Mouse (Mus musculus) limb, embryonic 15.5 days (tissue): ENCODE results near the gene Serpina9. TPM values are rescaled to one million over a fixed set of nuclear protein-coding genes. Genes with fewer than 3 reads are reported as not detected.

Experiments used
- ATAC-seq: fragments of 200-750 bp; cut with Nextera tagmentation; 2 replicates; pipeline ENCODE4 v1.8.0; 2017; ENCODE audit warnings: low read depth, moderate TSS enrichment; ENCODE audit not compliant: insufficient number of reproducible peaks, low FRiP score, low TSS enrichment
- H3K27ac ChIP-seq: fragments of 300-500 bp; sonication (generic); 2 replicates; pipeline ENCODE4 v1.5.1; 2015; ENCODE audit warnings: moderate library complexity, mild to moderate bottlenecking, inconsistent platforms
- H3K27me3 ChIP-seq: fragments of 300-500 bp; sonication (generic); 2 replicates; pipeline ENCODE4 v1.6.1; 2015; ENCODE audit warnings: inconsistent platforms
- H3K36me3 ChIP-seq: fragments of 300-500 bp; sonication (generic); 2 replicates; pipeline ENCODE4 v1.6.1; 2015; ENCODE audit warnings: inconsistent platforms
- H3K4me1 ChIP-seq: fragments of 300-500 bp; sonication (generic); 2 replicates; pipeline ENCODE4 v1.6.1; 2015; ENCODE audit warnings: inconsistent platforms
- H3K4me2 ChIP-seq: fragments of 300-500 bp; sonication (generic); 2 replicates; pipeline ENCODE4 v1.6.1; 2015; ENCODE audit warnings: mild to moderate bottlenecking, inconsistent platforms
- H3K4me3 ChIP-seq: fragments of 300-500 bp; sonication (generic); 2 replicates; pipeline ENCODE4 v1.5.1; 2015; ENCODE audit warnings: mild to moderate bottlenecking, inconsistent platforms
- H3K9ac ChIP-seq: fragments of 300-500 bp; sonication (generic); 2 replicates; pipeline ENCODE4 v1.6.1; 2015; ENCODE audit warnings: inconsistent platforms
- H3K9me3 ChIP-seq: fragments of 300-500 bp; sonication (generic); 2 replicates; pipeline ENCODE4 v1.6.1; 2016; ENCODE audit warnings: inconsistent platforms
- WGBS: fragments of 180-500 bp; shearing (Covaris S2); methylation state at CpG from one replicate; pipeline ENCODE4 v1.1.7; 2015; 5-methylcytosine and 5-hydroxymethylcytosine counted together
- polyA plus RNA-seq: library from polyadenylated mRNA; unstranded; fragments of >200 nt; fragmentation: Nextera tagmentation; extraction: Ambion mirVana; gene quantifications from 2 replicates; pipeline ENCODE4 v1.2.1, GENCODE M21; 2015

Serpina9 gene
- polyA plus RNA-seq, result 0.24 and 0.51 TPM in 2 replicates

- no peak within 1 kb of the TSS for H3K4me2 ChIP-seq
- ATAC-seq, result no peak
- WGBS, result 72% methylated on average over 6 of the region's 6 CpGs
These were observed at the start of gene Serpina9 for GRCm38 (mm10) chr12:104013620-104014019. Gene Serpina9 (minus strand): TSS chr12:104013755.

DNA sequence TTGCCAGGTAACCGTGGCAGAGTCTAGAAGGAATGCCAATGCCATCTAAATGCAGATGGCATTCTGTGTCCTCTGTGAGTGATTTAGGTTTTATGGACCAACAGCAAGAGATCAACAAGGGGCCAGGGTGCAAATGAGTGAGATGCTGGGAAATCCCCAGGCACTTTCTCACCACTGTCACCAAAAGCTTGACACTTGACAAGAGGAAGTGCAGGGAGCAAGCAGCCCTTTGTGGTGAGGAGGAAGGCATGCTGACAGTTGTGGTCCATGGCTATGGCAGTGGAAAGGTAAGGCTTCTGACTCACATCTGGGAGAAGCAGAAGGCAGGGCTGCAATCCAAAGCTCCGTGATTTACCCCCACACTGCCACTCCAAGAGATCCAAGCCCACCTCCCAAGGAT is 48.3 kb upstream of the Serpina9 start:
- no peak overlapping the region for H3K4me3 ChIP-seq
- no peak overlapping the region for H3K27ac ChIP-seq
- H3K9ac ChIP-seq, result no peak overlapping the region
- no peak for ATAC-seq
- no peaks in the 10 kb centered on the region for H3K36me3 ChIP-seq
- H3K4me1 ChIP-seq, result peaks cover 6% of the 10 kb centered on the region; the same call in 1 of the 2 replicates
- H3K4me2 ChIP-seq, result no peak overlapping the region
- no peaks in the 10 kb centered on the region for H3K9me3 ChIP-seq
- no peaks in the 10 kb centered on the region for H3K27me3 ChIP-seq
- WGBS, result 41% methylated on average over 2 of the region's 2 CpGs

More at GRCm38 (mm10) chr12:104013620-104014019, at the start of gene Serpina9:
- Histone ChIP-seq H3K36me3 (no peaks in the 10 kb centered on the region), H3K4me3 (no peak within 1 kb of the TSS), H3K27ac (no peak within 1 kb of the TSS), H3K9me3 (no peaks in the 10 kb centered on the region), H3K4me1 (no peaks in the 10 kb centered on the region), H3K27me3 (no peaks in the 10 kb centered on the region), H3K9ac (no peak within 1 kb of the TSS)

DNA sequence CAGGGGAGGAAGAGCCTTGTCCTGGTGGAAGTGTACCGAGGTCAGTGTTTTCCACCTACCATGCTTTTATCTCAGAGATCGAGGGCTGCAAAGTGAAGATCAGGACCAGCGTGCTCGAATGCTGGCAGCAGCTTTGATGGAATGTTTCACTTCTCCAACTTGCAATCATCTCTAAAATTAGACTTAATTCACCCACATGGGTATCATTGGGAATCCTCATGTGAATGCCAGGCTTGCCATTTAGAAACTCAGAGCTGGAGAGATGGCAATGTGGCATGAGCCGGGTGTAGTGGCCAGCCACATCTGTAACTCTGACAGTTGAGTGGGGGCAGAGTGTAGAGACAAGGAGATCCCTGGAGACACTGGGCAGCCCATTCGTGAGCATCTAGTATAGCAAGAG is 46.6 kb upstream of the Serpina9 start:
- no peak overlapping the region for H3K4me2 ChIP-seq
- WGBS, result 76% methylated on average over 6 of the region's 6 CpGs
- ATAC-seq, result no peak
- no peaks in the 10 kb centered on the region for H3K9me3 ChIP-seq
- no peaks in the 10 kb centered on the region for H3K27me3 ChIP-seq
- no peak overlapping the region for H3K27ac ChIP-seq
- no peak overlapping the region for H3K4me3 ChIP-seq
- no peak overlapping the region for H3K9ac ChIP-seq
- peaks cover 6% of the 10 kb centered on the region; the same call in 1 of the 2 replicates for H3K4me1 ChIP-seq
- no peaks in the 10 kb centered on the region for H3K36me3 ChIP-seq

DNA sequence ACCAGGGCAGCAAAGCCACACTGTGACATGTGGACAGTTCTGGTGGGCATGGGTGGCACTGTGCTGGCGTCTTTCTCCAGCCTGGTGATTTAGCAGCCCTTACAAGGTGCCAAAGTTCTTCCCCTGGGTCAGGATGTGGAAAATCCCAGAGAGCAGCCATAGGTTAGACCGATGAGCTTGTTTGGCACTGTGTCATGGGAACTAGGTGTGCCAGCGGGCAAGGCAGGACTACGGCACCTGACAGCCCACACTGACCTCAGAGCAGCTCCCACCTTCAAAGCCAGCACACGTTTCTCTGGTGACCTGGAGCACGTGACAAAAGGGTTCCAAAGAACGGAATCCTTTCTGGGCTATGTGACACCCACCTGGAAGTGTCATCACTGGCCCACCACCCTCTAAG is 44.0 kb upstream of the Serpina9 start:
- peaks cover 6% of the 10 kb centered on the region; the same call in 1 of the 2 replicates for H3K4me1 ChIP-seq
- ATAC-seq, result no peak
- no peaks in the 10 kb centered on the region for H3K36me3 ChIP-seq
- no peaks in the 10 kb centered on the region for H3K27me3 ChIP-seq
- no peak overlapping the region for H3K4me3 ChIP-seq
- WGBS, result 78% methylated on average over 7 of the region's 7 CpGs
- H3K4me2 ChIP-seq, result no peak overlapping the region
- H3K9me3 ChIP-seq, result no peaks in the 10 kb centered on the region
- no peak overlapping the region for H3K9ac ChIP-seq
- H3K27ac ChIP-seq, result no peak overlapping the region

- Histone ChIP-seq H3K4me1 (peaks cover 6% of the 10 kb centered on the region; the same call in 1 of the 2 replicates), H3K27me3 (no peaks in the 10 kb centered on the region), H3K9me3 (no peaks in the 10 kb centered on the region), H3K9ac (no peak overlapping the region), H3K4me2 (no peak overlapping the region), H3K4me3 (no peak overlapping the region), H3K27ac (no peak overlapping the region), H3K36me3 (no peaks in the 10 kb centered on the region)
- no peak for ATAC-seq
- 29% methylated on average over 4 of the region's 4 CpGs for WGBS
These were observed 43.5 kb upstream of the Serpina9 start for GRCm38 (mm10) chr12:104057050-104057449.

GRCm38 (mm10) chr12:104055755-104056154 is 42.2 kb upstream of the Serpina9 start:
- ATAC-seq, result no peak
- H3K27ac ChIP-seq, result no peak overlapping the region
- no peaks in the 10 kb centered on the region for H3K27me3 ChIP-seq
- no peak overlapping the region for H3K4me3 ChIP-seq
- H3K9ac ChIP-seq, result no peak overlapping the region
- peaks cover 6% of the 10 kb centered on the region; the same call in 1 of the 2 replicates for H3K4me1 ChIP-seq
- WGBS, result 79% methylated on average over 8 of the region's 8 CpGs
- no peaks in the 10 kb centered on the region for H3K36me3 ChIP-seq
- H3K9me3 ChIP-seq, result no peaks in the 10 kb centered on the region
- H3K4me2 ChIP-seq, result no peak overlapping the region

- H3K9me3 ChIP-seq, result no peaks in the 10 kb centered on the region
- H3K36me3 ChIP-seq, result no peaks in the 10 kb centered on the region
- H3K27ac ChIP-seq, result no peak overlapping the region
- peaks cover 6% of the 10 kb centered on the region; the same call in 1 of the 2 replicates for H3K4me1 ChIP-seq
- no peak overlapping the region for H3K9ac ChIP-seq
- no peaks in the 10 kb centered on the region for H3K27me3 ChIP-seq
- 65% methylated on average over 1 of the region's 1 CpGs for WGBS
- no peak overlapping the region for H3K4me3 ChIP-seq
- ATAC-seq, result no peak
- no peak overlapping the region for H3K4me2 ChIP-seq
These were observed 40.4 kb upstream of the Serpina9 start for GRCm38 (mm10) chr12:104053995-104054394.

- H3K36me3 ChIP-seq, result no peaks in the 10 kb centered on the region
- WGBS, result 82% methylated on average over 8 of the region's 8 CpGs
- no peak overlapping the region for H3K27ac ChIP-seq
- H3K27me3 ChIP-seq, result no peaks in the 10 kb centered on the region
- no peak overlapping the region for H3K9ac ChIP-seq
- H3K4me3 ChIP-seq, result no peak overlapping the region
- no peaks in the 10 kb centered on the region for H3K9me3 ChIP-seq
- no peak overlapping the region for H3K4me2 ChIP-seq
- ATAC-seq, result no peak
- H3K4me1 ChIP-seq, result no peaks in the 10 kb centered on the region
These were observed 32.2 kb upstream of the Serpina9 start for GRCm38 (mm10) chr12:104045713-104046112.

DNA sequence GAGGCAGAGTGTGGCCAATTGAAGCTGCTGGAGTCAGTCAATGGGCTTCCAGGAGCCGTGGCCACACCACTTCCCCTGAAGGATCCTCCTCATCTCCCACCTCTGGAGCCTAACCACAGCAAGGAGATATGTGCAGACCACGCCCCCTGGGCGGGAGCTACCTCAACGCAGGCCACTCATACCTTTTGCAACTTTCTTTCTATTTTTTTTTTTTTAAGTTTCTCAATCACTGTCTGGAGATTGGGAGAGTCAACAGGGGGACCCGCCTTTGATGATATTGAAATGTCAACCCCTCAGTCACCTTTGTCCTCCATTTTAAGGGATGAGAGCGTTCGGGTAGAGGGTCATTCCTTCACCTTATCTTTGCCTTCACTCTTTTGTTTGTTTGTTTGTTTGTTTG is 30.8 kb upstream of the Serpina9 start, which contains the start of gene Serpina12:
Serpina12 (minus strand) TSS at position 101 of the 400 bp plus-strand sequence.
- H3K9ac ChIP-seq, result no peak within 1 kb of the TSS

DNA sequence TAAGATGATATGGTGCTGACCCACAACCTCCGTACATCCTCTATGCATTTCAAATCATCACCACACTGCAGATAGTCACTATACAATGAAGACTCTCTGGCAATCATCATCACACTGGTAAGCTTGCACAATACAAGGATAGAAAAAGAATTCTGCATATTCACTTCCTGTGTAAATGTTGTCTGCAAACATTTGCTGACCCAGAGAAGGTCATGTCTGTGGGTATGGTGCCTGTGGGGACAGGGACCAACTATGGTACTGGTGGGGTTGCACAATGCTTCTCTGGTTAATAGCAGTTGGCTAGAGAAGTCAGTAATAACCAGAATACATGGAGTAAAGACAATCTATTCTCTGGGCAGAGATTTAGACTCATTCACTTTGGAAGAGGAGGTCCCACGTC is 29.2 kb upstream of the Serpina9 start:
- WGBS, result 81% methylated on average over 2 of the region's 2 CpGs
- H3K27me3 ChIP-seq, result no peaks in the 10 kb centered on the region
- H3K36me3 ChIP-seq, result no peaks in the 10 kb centered on the region

More for the DNA sequence above, 30.8 kb upstream of the Serpina9 start, which contains the start of gene Serpina12:
- no peak for ATAC-seq
- H3K27me3 ChIP-seq, result no peaks in the 10 kb centered on the region
- no peak within 1 kb of the TSS for H3K4me3 ChIP-seq
- no peaks in the 10 kb centered on the region for H3K9me3 ChIP-seq
- no peaks in the 10 kb centered on the region for H3K4me1 ChIP-seq
- H3K36me3 ChIP-seq, result no peaks in the 10 kb centered on the region
- no peak within 1 kb of the TSS for H3K27ac ChIP-seq
- no peak within 1 kb of the TSS for H3K4me2 ChIP-seq
- 88% methylated on average over 7 of the region's 7 CpGs for WGBS

GRCm38 (mm10) chr12:104041401-104041800 is 27.8 kb upstream of the Serpina9 start:
- Histone ChIP-seq H3K4me3 (no peak overlapping the region), H3K9me3 (no peaks in the 10 kb centered on the region), H3K27ac (no peak overlapping the region), H3K4me2 (no peak overlapping the region), H3K27me3 (no peaks in the 10 kb centered on the region), H3K36me3 (no peaks in the 10 kb centered on the region), H3K4me1 (no peaks in the 10 kb centered on the region), H3K9ac (no peak overlapping the region)
- WGBS, result 60% methylated on average over 6 of the region's 6 CpGs
- ATAC-seq, result no peak

More for the DNA sequence above, 29.2 kb upstream of the Serpina9 start:
- no peak overlapping the region for H3K4me2 ChIP-seq
- H3K9ac ChIP-seq, result no peak overlapping the region
- no peaks in the 10 kb centered on the region for H3K4me1 ChIP-seq
- no peak overlapping the region for H3K4me3 ChIP-seq
- no peaks in the 10 kb centered on the region for H3K9me3 ChIP-seq
- H3K27ac ChIP-seq, result no peak overlapping the region
- ATAC-seq, result no peak

- H3K4me2 ChIP-seq, result no peak overlapping the region
- ATAC-seq, result no peak
- H3K36me3 ChIP-seq, result no peaks in the 10 kb centered on the region
- WGBS, result 91% methylated on average over 7 of the region's 7 CpGs
- no peaks in the 10 kb centered on the region for H3K9me3 ChIP-seq
- no peaks in the 10 kb centered on the region for H3K4me1 ChIP-seq
- no peak overlapping the region for H3K27ac ChIP-seq
- no peaks in the 10 kb centered on the region for H3K27me3 ChIP-seq
- no peak overlapping the region for H3K4me3 ChIP-seq
- no peak overlapping the region for H3K9ac ChIP-seq
These were observed 24.6 kb upstream of the Serpina9 start for GRCm38 (mm10) chr12:104038181-104038580.

- no peak for ATAC-seq
- WGBS, result 75% methylated on average over 1 of the region's 1 CpGs
- H3K36me3 ChIP-seq, result no peaks in the 10 kb centered on the region
- H3K27me3 ChIP-seq, result no peaks in the 10 kb centered on the region
- H3K27ac ChIP-seq, result no peak overlapping the region
- no peak overlapping the region for H3K4me3 ChIP-seq
- H3K4me2 ChIP-seq, result no peak overlapping the region
- no peaks in the 10 kb centered on the region for H3K9me3 ChIP-seq
- no peak overlapping the region for H3K9ac ChIP-seq
- H3K4me1 ChIP-seq, result no peaks in the 10 kb centered on the region
These were observed 20.2 kb upstream of the Serpina9 start for GRCm38 (mm10) chr12:104033752-104034151.
